Mouse (Mus musculus): ENCODE results near the gene Cdc42ep5. TPM values are rescaled to one million over a fixed set of nuclear protein-coding genes. Genes with fewer than 3 reads are reported as not detected.

Gene Cdc42ep5
- polyA plus RNA-seq, 1 experiment from 2014 or later: 35.1 TPM

DNA sequence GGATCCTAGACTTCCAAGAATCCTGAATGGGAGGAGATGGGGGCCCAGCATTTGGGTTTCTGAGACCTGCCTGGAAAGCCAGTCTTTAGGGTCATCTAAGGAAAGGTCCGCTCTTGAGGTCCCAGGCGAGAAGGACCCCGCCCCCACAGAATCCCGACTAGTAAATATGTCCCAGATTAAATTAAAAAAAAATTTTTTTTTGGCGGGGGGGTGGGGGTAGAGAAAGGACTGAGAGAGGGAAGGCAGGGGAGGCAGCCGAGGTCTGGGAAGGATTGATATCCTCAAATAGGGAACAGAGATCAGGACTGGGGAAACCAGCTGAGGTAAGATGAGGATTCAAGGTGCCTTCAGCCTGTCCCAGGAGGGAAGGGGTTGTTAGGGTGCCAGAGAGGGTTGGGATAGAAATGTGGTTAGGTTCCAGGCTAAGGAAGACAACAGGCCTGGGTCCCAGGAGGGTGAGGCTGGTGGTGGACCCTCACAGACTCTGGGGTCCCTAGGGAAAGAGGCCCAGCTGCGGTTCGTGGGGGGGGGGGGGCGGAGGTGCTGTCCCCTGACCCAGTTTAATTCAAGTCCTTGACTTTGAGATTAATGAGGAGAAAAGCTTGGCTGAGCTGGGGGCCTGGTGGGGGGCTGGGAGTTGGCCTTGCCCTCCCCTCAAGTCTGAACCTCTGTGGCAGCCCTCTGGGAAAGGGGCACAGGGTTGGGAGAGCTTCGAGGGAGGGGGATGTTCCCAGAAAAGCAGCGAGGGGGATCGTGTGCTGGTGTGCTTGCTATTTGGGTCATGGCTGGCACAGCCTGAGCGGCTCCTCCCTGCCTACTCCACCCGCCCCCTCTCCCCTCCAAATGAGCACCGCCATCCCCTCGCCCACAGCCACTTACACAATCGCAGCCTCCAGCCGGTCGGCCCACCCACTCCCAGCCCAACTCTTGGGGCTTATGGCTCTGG lies 44.4 kb downstream of the Cdc42ep5 start:
- Histone ChIP-seq H3K27ac (replicated peaks; ENCODE audit: low read depth, low read length) (no peak overlapping the region), H3K9ac (ENCODE audit: low read length) (no peak overlapping the region), H3K4me2 (ENCODE audit: low read depth, severe bottlenecking) (peak overlapping the region; percentile 61; the same call in 1 of the 2 replicates), H3K4me3 (ENCODE audit: low read depth, low read length) (no peak overlapping the region; the same call in 1 of the 2 replicates), H3K4me1 (ENCODE audit: control insufficient read depth, insufficient read depth, low read length) (no peaks in the 10 kb centered on the region), H3K27me3 (ENCODE audit: control insufficient read depth, insufficient read depth, low read length) (peaks cover 22% of the 10 kb centered on the region), H3K9me3 (ENCODE audit: control insufficient read depth, low read length) (0 out of 2 replicates have a peak, but pooled peaks cover 2% of the 10 kb centered on the region), H3K36me3 (ENCODE audit: control insufficient read depth, insufficient read depth, low read length) (no peaks in the 10 kb centered on the region)
- WGBS: 19% methylated on average over 16 of the region's 19 CpGs
- DNase-seq (ENCODE audit: low spot score) (no peak), ATAC-seq (ENCODE audit: insufficient number of reproducible peaks, low FRiP score, low TSS enrichment, low read depth) (no peak)

DNA sequence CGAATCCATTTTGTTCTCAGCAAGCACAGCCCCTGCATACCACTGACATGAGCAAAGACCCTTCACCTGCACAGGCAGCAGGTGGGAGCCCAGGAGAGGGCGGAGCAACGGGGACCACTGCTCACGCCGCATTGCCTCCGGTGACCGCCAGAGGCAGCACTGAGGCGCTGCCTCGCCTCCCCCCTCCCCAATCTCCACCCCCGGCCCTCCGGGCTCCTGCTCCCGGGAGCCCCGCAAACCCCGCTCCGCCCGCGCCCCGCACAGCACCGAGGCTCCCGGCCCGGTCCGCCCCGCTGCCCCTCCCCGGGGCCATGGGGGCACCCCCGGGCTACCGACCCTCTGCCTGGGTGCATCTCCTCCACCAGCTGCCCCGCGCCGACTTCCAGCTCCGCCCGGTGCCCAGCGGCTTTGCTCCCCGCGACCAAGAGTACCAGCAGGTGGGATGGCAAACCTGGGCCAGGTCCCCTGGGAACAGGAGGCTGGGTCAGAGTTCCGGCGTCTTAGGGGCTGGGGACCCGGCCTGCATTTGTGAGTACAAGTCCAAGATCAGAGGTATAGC lies 45.2 kb downstream of the Cdc42ep5 start, which contains the start of gene Ttyh1:
Gene Ttyh1, plus strand, starts transcription at position 65 of the 559 bp plus-strand sequence.
- WGBS: 2% methylated on average over 35 of the region's 37 CpGs
- H3K9ac ChIP-seq (ENCODE audit: low read length): peak within 1 kb of the TSS; percentile 37; the same call in 1 of the 2 replicates
- H3K36me3 ChIP-seq (ENCODE audit: control insufficient read depth, insufficient read depth, low read length): no peaks in the 10 kb centered on the region
- H3K4me1 ChIP-seq (ENCODE audit: control insufficient read depth, insufficient read depth, low read length): no peaks in the 10 kb centered on the region
- H3K27me3 ChIP-seq (ENCODE audit: control insufficient read depth, insufficient read depth, low read length): peaks cover 22% of the 10 kb centered on the region
- ATAC-seq (ENCODE audit: insufficient number of reproducible peaks, low FRiP score, low TSS enrichment, low read depth): no peak
- peak within 1 kb of the TSS; percentile 61 for H3K4me2 ChIP-seq (ENCODE audit: low read depth, severe bottlenecking)
- H3K27ac ChIP-seq (replicated peaks; ENCODE audit: low read depth, low read length): no peak within 1 kb of the TSS
- peak; percentile 66 for DNase-seq (ENCODE audit: low spot score)
- peak within 1 kb of the TSS; percentile 32 for H3K4me3 ChIP-seq (ENCODE audit: low read depth, low read length)
- H3K9me3 ChIP-seq (ENCODE audit: control insufficient read depth, low read length): 0 out of 2 replicates have a peak, but pooled peaks cover 2% of the 10 kb centered on the region

GRCm38 (mm10) chr7:4117050-4117814 lies 47.4 kb downstream of the Cdc42ep5 start:
- 68% methylated on average over 8 of the region's 8 CpGs for WGBS
- no peak for DNase-seq (ENCODE audit: low spot score)
- H3K4me1 ChIP-seq (ENCODE audit: control insufficient read depth, insufficient read depth, low read length): no peaks in the 10 kb centered on the region
- no peak overlapping the region for H3K27ac ChIP-seq (replicated peaks; ENCODE audit: low read depth, low read length)
- no peaks in the 10 kb centered on the region for H3K36me3 ChIP-seq (ENCODE audit: control insufficient read depth, insufficient read depth, low read length)
- H3K9ac ChIP-seq (ENCODE audit: low read length): no peak overlapping the region
- no peak overlapping the region for H3K4me3 ChIP-seq (ENCODE audit: low read depth, low read length)
- no peak for ATAC-seq (ENCODE audit: insufficient number of reproducible peaks, low FRiP score, low TSS enrichment, low read depth)
- 0 out of 2 replicates have a peak, but pooled peaks cover 2% of the 10 kb centered on the region for H3K9me3 ChIP-seq (ENCODE audit: control insufficient read depth, low read length)
- peaks cover 22% of the 10 kb centered on the region for H3K27me3 ChIP-seq (ENCODE audit: control insufficient read depth, insufficient read depth, low read length)
- H3K4me2 ChIP-seq (ENCODE audit: low read depth, severe bottlenecking): no peak overlapping the region

GRCm38 (mm10) chr7:4111766-4112165 lies 52.9 kb downstream of the Cdc42ep5 start:
- H3K27ac ChIP-seq (replicated peaks; ENCODE audit: low read depth, low read length): no peak overlapping the region
- DNase-seq (ENCODE audit: low spot score) (no peak), ATAC-seq (ENCODE audit: insufficient number of reproducible peaks, low FRiP score, low TSS enrichment, low read depth) (no peak)
- no peak overlapping the region for H3K9ac ChIP-seq (ENCODE audit: low read length)
- H3K4me2 ChIP-seq (ENCODE audit: low read depth, severe bottlenecking): no peak overlapping the region
- no peaks in the 10 kb centered on the region for H3K9me3 ChIP-seq (ENCODE audit: control insufficient read depth, low read length)
- H3K36me3 ChIP-seq (ENCODE audit: control insufficient read depth, insufficient read depth, low read length): no peaks in the 10 kb centered on the region
- H3K27me3 ChIP-seq (ENCODE audit: control insufficient read depth, insufficient read depth, low read length): no peaks in the 10 kb centered on the region
- H3K4me1 ChIP-seq (ENCODE audit: control insufficient read depth, insufficient read depth, low read length): no peaks in the 10 kb centered on the region
- no peak overlapping the region for H3K4me3 ChIP-seq (ENCODE audit: low read depth, low read length)
- WGBS: 73% methylated on average over 3 of the region's 3 CpGs

DNA sequence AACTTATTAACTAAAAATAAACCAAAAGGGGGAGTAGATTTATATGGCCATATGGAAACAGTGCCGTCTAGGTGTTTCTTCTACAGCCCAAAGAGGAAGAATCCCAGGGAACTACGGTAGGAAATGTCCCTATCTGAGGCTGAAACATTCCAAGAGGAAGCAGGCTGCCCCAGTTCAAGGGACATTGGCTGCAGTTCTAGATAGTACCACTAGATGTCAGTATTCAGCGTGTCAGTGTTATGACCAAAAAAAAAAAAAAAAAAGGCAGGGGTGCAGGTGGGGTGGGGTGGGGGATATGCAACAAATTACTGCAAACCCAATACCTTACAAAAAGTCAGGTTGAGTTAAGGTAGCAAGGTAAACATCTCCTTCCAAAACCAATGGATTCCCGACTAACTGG lies 61.2 kb downstream of the Cdc42ep5 start:
- Histone ChIP-seq H3K4me2 (ENCODE audit: low read depth, severe bottlenecking) (no peak overlapping the region), H3K27ac (replicated peaks; ENCODE audit: low read depth, low read length) (no peak overlapping the region), H3K36me3 (ENCODE audit: control insufficient read depth, insufficient read depth, low read length) (no peaks in the 10 kb centered on the region), H3K9me3 (ENCODE audit: control insufficient read depth, low read length) (no peaks in the 10 kb centered on the region), H3K27me3 (ENCODE audit: control insufficient read depth, insufficient read depth, low read length) (no peaks in the 10 kb centered on the region), H3K4me1 (ENCODE audit: control insufficient read depth, insufficient read depth, low read length) (no peaks in the 10 kb centered on the region), H3K9ac (ENCODE audit: low read length) (no peak overlapping the region), H3K4me3 (ENCODE audit: low read depth, low read length) (no peak overlapping the region)
- ATAC-seq (ENCODE audit: insufficient number of reproducible peaks, low FRiP score, low TSS enrichment, low read depth): no peak
- DNase-seq (ENCODE audit: low spot score): peak; percentile 32
- WGBS: 25% methylated on average over 4 of the region's 4 CpGs

Other genes starting within 250 kb of the Cdc42ep5 start
- gene Lilra6, start 249.4 kb downstream of the Cdc42ep5 start, polyA plus RNA-seq (2014; fragmentation: Nextera tagmentation; extraction: Ambion mirVana): 0.13 TPM in 1 of 2 replicates, not detected in the other
- gene Lair1, start 101.7 kb downstream of the Cdc42ep5 start, polyA plus RNA-seq (2014; fragmentation: Nextera tagmentation; extraction: Ambion mirVana): 0.18 and 0.55 TPM in 2 replicates
- gene Ttyh1, start 45.5 kb downstream of the Cdc42ep5 start, polyA plus RNA-seq (2014; fragmentation: Nextera tagmentation; extraction: Ambion mirVana): 1.4 and 1.5 TPM in 2 replicates
- gene Leng8, start 27.8 kb downstream of the Cdc42ep5 start, polyA plus RNA-seq (2014; fragmentation: Nextera tagmentation; extraction: Ambion mirVana): 47.6 and 49.7 TPM in 2 replicates
- gene Leng9, start 14.5 kb downstream of the Cdc42ep5 start, polyA plus RNA-seq (2014; fragmentation: Nextera tagmentation; extraction: Ambion mirVana): 1.0 and 1.2 TPM in 2 replicates
- gene Lilra5, start 72.9 kb upstream of the Cdc42ep5 start, polyA plus RNA-seq (2014; fragmentation: Nextera tagmentation; extraction: Ambion mirVana): not detected in 2 replicates
- gene Ncr1, start 172.9 kb upstream of the Cdc42ep5 start, polyA plus RNA-seq (2014; fragmentation: Nextera tagmentation; extraction: Ambion mirVana): not detected in 2 replicates
- 0.23 and 0.67 TPM in 2 replicates for gene Gp6, start 232.9 kb upstream of the Cdc42ep5 start, polyA plus RNA-seq (2014; fragmentation: Nextera tagmentation; extraction: Ambion mirVana)

Data from limb, embryonic 11.5 days (tissue).